Mouse (Mus musculus) lung, postnatal 10 days (tissue): ENCODE measurements around the gene Ccnb1.
"Not testable (repeated sequence)": the region's sequence is repeated elsewhere in the genome, so short reads cannot be mapped to it uniquely, and the experiment has no call there.

ENCODE experiments used
- DNase-seq: peaks from one replicate; pipeline ENCODE4 v3.0.0; 2021

Ccnb1 gene

GRCm38 (mm10) chr13:100755329-100755728, 31.0 kb downstream of the Ccnb1 start:
- DNase-seq: peak; percentile 53

DNA sequence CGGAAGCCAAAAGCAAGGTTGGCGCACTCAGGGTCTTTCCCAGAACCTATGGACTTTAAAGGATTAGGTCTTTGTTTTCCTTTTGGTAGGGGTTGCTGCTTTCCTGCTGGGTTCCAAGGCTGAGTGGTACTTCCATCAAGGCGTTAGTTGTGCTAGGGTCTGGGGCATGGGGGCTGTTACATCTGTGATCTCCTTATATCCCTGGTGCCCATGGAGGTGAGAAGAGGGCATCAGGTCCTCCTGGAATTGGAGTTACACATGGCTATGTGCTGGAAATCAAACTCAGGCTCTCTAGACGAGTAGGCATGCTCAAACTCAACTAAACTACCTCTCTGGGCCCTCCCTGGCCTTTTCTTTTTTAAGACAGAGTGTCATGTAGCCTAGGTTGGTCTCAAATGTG, 32.2 kb downstream of the Ccnb1 start:
- no peak for DNase-seq

DNA sequence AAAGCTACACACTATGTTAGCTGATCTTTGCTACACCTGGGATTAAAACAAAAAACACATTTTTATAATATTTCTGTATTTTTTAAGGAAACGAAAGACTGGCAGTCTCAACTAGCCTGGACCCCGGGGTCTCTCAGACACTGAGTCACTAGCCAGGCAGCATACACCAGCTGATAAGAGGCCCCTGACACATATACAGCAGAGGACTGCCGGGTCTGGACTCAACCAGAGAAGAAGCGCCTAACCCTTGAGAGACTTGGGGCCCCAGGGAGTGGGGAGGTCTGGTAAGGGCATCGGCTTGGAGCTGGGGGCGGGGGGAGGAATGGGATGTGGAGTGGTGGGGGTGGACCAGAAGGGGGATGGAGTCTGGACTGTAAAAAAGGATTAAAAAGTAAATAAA, 33.4 kb downstream of the Ccnb1 start:
- no peak for DNase-seq

DNA sequence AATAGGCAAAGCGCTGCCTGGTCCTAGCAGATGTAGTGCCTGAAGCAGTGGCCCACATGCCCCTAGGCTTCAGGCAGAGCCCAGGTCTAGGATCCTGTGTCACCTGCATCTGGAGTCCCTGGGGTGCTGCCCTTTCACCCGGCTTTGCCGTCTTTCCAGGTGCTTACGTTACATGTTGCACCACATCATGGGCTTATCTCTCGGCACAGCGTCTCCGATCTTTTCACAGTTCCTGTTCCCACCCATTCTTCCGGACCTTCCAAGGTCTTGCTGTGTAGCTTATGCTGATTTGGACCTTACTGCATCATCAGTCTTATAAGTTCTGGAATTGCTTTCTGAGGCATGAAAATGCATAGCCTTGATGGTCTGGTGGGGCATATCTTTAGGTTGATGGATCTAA, 33.8 kb downstream of the Ccnb1 start:
- DNase-seq: no peak

DNA sequence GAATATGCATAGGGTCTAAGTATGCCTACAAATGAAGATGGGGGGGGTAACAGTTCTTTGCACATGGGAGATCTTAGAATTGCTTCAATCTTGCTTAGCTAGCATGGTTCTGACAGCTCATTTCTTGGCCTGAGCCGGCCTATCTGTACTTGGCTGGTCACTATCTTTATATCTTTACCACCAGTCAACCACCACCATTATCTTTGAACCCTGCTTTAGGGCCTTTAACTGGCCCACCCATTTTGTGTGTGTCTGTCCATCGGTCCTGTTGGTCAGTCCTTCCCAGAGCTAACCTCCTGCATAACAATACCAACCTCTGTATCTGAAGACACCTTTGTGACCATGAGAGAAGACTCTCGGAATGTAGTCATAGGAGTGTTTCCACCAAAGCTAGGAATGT, 35.0 kb downstream of the Ccnb1 start:
- DNase-seq: no peak

DNA sequence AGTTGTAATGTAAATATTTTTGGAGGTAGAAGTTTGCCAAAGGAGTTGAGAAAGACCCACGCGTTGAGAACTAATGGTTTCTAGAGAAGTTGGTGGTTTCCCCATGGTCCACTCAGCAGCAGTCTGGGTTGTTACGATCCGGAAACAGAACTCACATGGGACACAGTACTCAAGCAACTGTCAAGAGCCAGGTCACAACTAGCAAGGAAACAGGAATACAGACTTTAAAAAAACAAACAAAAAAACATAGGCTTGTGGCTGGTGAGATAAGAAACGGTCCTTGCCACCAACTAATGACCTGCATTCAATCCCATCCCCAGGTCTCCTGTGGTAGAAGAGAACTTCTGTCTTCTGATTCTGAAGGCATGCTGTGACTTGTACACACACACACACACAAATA, 35.6 kb downstream of the Ccnb1 start:
- no peak for DNase-seq

GRCm38 (mm10) chr13:100748638-100749037, 37.7 kb downstream of the Ccnb1 start:
- no peak for DNase-seq

DNA sequence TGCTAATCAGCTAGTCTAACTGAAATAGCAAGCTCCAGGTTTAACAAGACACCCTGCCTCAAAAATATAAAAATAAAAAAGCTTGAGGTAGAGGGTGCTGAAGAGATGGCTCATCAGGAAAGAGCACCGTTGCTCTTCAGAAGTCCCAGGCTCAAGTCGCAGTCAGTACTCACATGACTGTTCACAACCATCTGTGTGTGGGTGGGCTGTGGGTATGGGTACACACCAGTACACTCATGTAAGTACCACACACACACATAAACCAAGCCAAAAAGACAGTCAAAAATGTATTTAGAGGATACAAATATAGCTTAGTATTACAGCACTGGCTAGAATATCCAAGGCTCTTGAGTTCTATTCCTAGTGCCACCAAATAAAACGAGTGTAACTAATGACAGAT, 40.3 kb downstream of the Ccnb1 start:
- DNase-seq: no peak

DNA sequence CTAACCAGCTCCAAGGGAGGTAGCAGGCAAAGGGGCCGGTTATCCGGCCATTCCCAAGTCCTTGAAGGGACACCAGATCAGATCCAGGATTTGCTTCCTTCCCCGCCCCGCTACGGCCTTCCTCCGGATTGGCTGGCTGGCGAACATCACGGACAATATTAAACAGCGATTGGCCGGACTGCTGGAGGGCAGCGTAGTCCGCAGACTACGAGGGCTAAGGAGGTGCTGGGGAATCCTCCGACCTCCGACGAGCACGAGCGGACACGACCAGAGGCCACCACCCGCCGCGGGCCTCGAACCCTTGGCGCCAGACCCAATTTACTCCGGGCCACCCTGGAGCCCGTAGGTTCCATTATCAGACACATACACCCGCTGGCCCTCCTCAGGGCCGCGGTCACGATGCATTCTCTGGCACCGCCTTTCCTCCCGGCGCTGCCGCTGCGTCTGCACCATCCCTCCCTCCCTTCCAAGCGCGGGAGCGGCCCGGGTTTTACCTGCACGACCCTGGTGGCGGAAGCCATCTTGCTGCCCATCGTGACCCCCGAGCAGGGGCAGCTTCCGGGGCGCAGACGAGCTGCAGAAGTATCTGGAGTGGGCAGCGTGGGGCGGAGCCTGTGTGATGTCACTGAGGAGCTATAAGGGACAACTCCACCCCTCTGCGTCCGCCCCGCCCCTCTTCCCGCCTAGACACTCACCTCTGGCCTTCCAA, 42.2 kb downstream of the Ccnb1 start, which contains the start of gene Mrps36:
Gene Mrps36, minus strand, starts transcription at position 624 of the 709 bp plus-strand sequence.
- peak; percentile 96 for DNase-seq

- no peak for DNase-seq
Measured at GRCm38 (mm10) chr13:100743346-100744035, 42.9 kb downstream of the Ccnb1 start.

DNA sequence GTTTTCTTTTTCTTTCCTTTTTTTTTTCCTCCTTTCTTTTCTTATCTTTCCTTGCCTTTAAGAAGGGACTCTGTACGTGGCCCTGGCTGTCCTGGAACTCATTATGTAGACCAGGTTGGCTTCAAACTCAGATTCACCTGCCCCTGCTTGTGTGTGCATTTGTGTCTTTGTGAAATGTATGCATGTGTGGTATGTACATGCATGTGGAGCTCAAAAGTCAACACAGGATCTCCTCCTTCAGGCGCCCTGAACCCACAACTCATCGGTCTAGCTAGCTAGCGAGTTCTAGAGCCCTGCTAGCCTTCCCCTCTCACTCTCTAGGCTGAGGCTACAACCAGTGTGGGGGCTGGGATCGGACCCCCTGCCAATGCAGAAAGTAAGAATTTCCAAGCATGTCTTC, 43.5 kb downstream of the Ccnb1 start:
- no peak for DNase-seq

- DNase-seq: no peak
Measured at GRCm38 (mm10) chr13:100732756-100733155, 53.6 kb downstream of the Ccnb1 start.

DNA sequence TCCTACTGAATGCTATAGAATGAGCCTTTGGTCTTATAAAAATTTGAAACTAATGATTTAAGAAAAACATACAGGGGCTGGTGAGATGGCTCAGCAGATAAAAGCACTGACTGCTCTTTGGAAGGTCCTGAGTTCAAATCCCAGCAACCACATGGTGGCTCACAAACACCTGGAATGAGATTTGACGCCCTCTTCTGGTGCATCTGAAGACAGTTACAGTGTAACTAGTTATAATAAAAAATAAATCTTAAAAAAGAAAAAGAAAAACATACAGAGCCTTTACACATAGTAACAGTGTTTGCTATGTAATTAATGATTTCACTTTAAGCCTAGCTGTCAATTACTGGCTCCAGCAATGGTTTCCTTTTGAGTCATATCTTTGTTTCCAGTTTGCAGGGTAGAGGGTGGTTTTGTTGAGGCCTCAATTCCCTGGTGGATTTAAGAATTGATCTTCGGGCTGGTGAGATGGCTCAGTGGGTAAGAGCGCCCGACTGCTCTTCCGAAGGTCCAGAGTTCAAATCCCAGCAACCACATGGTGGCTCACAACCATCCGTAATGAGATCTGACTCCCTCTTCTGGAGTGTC, 54.8 kb downstream of the Ccnb1 start:
- DNase-seq: not testable (repeated sequence)

DNA sequence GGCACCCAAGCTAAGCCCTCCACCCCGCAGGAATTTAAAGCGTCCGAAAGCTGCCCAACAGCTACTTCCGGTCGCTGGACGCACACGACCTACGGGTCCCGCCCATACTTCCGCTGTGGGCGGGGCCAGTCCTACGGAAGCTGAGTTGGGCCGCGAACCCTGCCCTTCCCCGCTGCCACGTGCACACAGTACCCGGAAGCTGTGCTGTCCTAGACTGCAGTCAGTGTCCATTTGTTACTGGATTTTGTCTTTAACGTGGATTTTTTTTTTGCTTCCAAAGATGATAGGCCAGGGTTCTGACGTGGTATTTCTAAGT, 55.6 kb downstream of the Ccnb1 start, which contains the start of gene Cdk7:
Gene Cdk7, minus strand, starts transcription at position 79 of the 316 bp plus-strand sequence.
- peak; percentile 95 for DNase-seq

DNA sequence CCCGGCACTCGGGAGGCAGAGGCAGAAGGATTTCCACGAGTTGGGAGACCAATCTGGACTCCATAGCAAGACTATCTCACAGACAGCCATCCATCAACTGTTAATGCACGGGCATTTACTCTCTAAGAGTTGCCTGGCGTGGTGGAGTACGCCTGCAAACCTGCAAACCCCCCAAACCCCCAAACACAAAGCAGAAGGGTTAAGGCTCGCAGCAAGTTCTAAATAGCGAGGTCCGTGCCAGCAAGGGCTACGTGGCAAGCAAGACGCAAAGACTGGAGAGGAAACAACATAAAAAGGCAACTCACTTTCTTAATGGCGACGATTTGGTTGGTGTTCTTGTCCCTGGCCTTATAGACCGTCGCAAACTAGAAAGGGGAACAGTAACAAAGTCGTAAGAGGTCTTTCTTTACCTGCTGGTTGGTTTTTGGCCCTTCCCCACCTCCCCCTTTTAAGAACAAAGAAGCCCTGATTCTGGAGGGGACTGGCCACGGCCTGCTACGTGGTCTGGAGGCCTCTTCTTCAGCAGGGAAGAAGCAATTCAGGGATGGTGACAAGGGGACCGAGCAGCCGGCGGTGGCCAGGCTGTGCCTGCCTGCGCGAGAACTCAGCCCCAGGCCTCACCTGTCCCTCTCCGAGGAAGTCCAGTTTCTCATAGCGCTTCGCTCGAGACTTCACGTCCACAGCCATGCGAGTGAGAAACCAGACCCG, 56.1 kb downstream of the Ccnb1 start:
- peak; percentile 28 for DNase-seq
